Comparison of ENCODE assay signal across 14 mouse cellular contexts in the genomic region with DNA sequence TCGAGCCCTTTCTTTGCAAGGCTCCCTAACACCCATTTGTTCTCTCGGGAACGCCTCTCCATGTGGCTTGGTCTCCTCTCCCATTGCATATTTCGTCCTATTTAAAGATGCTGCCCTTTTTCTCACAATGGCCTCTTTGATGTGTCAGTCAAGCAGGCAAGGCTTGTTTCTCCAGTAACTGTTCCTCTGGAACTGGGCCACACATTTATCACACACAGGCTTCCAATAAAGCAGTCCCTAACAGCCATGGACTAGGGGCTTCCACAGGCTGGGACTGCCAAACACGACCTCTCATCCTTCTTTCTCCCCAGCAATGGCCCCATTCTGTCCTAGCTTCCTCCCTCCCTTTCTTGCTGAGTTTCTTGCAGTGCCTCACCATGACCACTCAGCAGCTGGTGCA. TPM values are rescaled to one million over a fixed set of nuclear protein-coding genes. Genes with fewer than 3 reads are reported as not detected.
A peak's percentile ranks its signal among the peaks of the same experiment; 100 is the strongest.
DNase-seq lines count a peak whose midpoint lies in the region; ATAC-seq and TF ChIP-seq lines count a peak whose summit lies in the region.
"Had no signal": no experiment of that assay in that cellular context is flagged by ENCODE, and none has a peak within 500 bp of the region (broad histone marks: within the 10 kb centered on the region; RNA-seq: fewer than 3 reads in every experiment).

No protein-coding gene starts in this region.

- TF ChIP-seq EP300 in stomach, postnatal 0 days (optimal IDR thresholded peaks at IDR 0.05), result no peak

- no peaks in the 10 kb centered on the region for H3K9me3 ChIP-seq in stomach, embryonic 16.5 days (replicated peaks; ENCODE audit: control insufficient read depth, low read length)
- H3K9me3 ChIP-seq in stomach, postnatal 0 days (ENCODE audit: control insufficient read depth, low read length), result no peaks in the 10 kb centered on the region
- no peaks in the 10 kb centered on the region for H3K9me3 ChIP-seq in midbrain, embryonic 13.5 days
- H3K9me3 ChIP-seq: lung, embryonic 15.5 days had no signal

- DNase-seq in embryo, embryonic 10.5 days (ENCODE audit: low spot score), result peak; percentile 48
- DNase-seq in embryo, embryonic 9.5 days (ENCODE audit: extremely low spot score), result no peak
- no peak for DNase-seq in stomach, postnatal 0 days (ENCODE audit: low spot score)
- DNase-seq in lung, adult 18-20 months, result no peak
- no peak for DNase-seq in urinary bladder, postnatal 10 days (ENCODE audit: low spot score)
- DNase-seq: cerebellum, postnatal 25 days; heart, adult 11 months had no signal

- H3K27me3 ChIP-seq in stomach, embryonic 16.5 days (ENCODE audit: control insufficient read depth, insufficient read depth, low read length), result no peaks in the 10 kb centered on the region
- H3K27me3 ChIP-seq in stomach, postnatal 0 days (ENCODE audit: control insufficient read depth, insufficient read depth, low read length), result no peaks in the 10 kb centered on the region
- no peaks in the 10 kb centered on the region for H3K27me3 ChIP-seq in midbrain, embryonic 13.5 days
- H3K27me3 ChIP-seq: lung, embryonic 15.5 days had no signal

- WGBS in stomach, embryonic 16.5 days, result 29% methylated on average over 5 of the region's 5 CpGs
- 40% methylated on average over 5 of the region's 5 CpGs for WGBS in stomach, postnatal 0 days
- WGBS in midbrain, embryonic 13.5 days, result 14% methylated on average over 5 of the region's 5 CpGs

- no peak for TF ChIP-seq CTCF in stomach, postnatal 0 days (IDR thresholded peaks at IDR 0.05; ENCODE audit: low read depth)

- 0 out of 2 replicates have a peak overlapping the region, but pooled peaks have one; percentile 19 for H3K27ac ChIP-seq in stomach, embryonic 16.5 days (ENCODE audit: low read length)
- H3K27ac ChIP-seq in stomach, postnatal 0 days (replicated peaks), result no peak overlapping the region
- peak overlapping the region; percentile 71 for H3K27ac ChIP-seq in midbrain, embryonic 13.5 days
- H3K27ac ChIP-seq: lung, embryonic 15.5 days had no signal

- no peak overlapping the region for H3K4me2 ChIP-seq in stomach, embryonic 16.5 days (ENCODE audit: low read depth, low read length)
- H3K4me2 ChIP-seq in stomach, postnatal 0 days (replicated peaks; ENCODE audit: low read depth), result no peak overlapping the region
- H3K4me2 ChIP-seq in midbrain, embryonic 13.5 days (replicated peaks), result no peak overlapping the region
- H3K4me2 ChIP-seq: lung, embryonic 15.5 days had no signal

- peaks cover 11% of the 10 kb centered on the region for H3K36me3 ChIP-seq in stomach, embryonic 16.5 days (ENCODE audit: control insufficient read depth, insufficient read depth, low read length)
- H3K36me3 ChIP-seq in stomach, postnatal 0 days (ENCODE audit: control insufficient read depth, insufficient read depth, low read length), result peaks cover 12% of the 10 kb centered on the region
- peaks cover 26% of the 10 kb centered on the region for H3K36me3 ChIP-seq in midbrain, embryonic 13.5 days

- no peak overlapping the region for H3K4me3 ChIP-seq in stomach, embryonic 16.5 days (replicated peaks; ENCODE audit: low read length)
- no peak overlapping the region for H3K4me3 ChIP-seq in stomach, postnatal 0 days (ENCODE audit: low read depth, low read length)
- H3K4me3 ChIP-seq in midbrain, embryonic 13.5 days (replicated peaks), result no peak overlapping the region
- H3K4me3 ChIP-seq: lung, embryonic 15.5 days had no signal

- ATAC-seq in stomach, embryonic 16.5 days (ENCODE audit: insufficient read depth, low FRiP score), result no peak
- ATAC-seq in stomach, postnatal 0 days (ENCODE audit: low FRiP score, low TSS enrichment), result no peak
- ATAC-seq in midbrain, embryonic 13.5 days, result peak; percentile 10; the same call in 1 of the 2 replicates
- ATAC-seq in frontal cortex, adult (ENCODE audit: low TSS enrichment), result no peak

- no peak overlapping the region for H3K9ac ChIP-seq in stomach, embryonic 16.5 days (ENCODE audit: low read length)
- no peak overlapping the region; the same call in 1 of the 2 replicates for H3K9ac ChIP-seq in stomach, postnatal 0 days (ENCODE audit: low read length)
- peak overlapping the region; percentile 16; the same call in 1 of the 2 replicates for H3K9ac ChIP-seq in midbrain, embryonic 13.5 days (replicated peaks)
- H3K9ac ChIP-seq: lung, embryonic 15.5 days had no signal

- peaks cover 8% of the 10 kb centered on the region for H3K4me1 ChIP-seq in stomach, embryonic 16.5 days (ENCODE audit: control insufficient read depth, insufficient read depth, low read length)
- no peaks in the 10 kb centered on the region for H3K4me1 ChIP-seq in stomach, postnatal 0 days (replicated peaks; ENCODE audit: control insufficient read depth, insufficient read depth)
- H3K4me1 ChIP-seq in midbrain, embryonic 13.5 days (replicated peaks), result peaks cover 21% of the 10 kb centered on the region

RNA-seq across cellular contexts. Expression of a gene that starts 3.4 kb away (rescaled TPM):
- polyA plus RNA-seq in stomach, embryonic 16.5 days (2015; fragmentation: Nextera tagmentation; extraction: Ambion mirVana), result 63.1 and 63.4 TPM in 2 replicates
- 40.6 and 43.9 TPM in 2 replicates for polyA plus RNA-seq in stomach, postnatal 0 days (2015; fragmentation: Nextera tagmentation; extraction: Ambion mirVana)
- polyA plus RNA-seq in midbrain, embryonic 13.5 days (2015; fragmentation: Nextera tagmentation; extraction: Ambion mirVana), result 223 and 227 TPM in 2 replicates

RNA-seq across cellular contexts. Expression of a gene that starts 8.3 kb away (rescaled TPM):
- not detected in 2 replicates for polyA plus RNA-seq in stomach, embryonic 16.5 days (2015; fragmentation: Nextera tagmentation; extraction: Ambion mirVana)
- not detected in 2 replicates for polyA plus RNA-seq in stomach, postnatal 0 days (2015; fragmentation: Nextera tagmentation; extraction: Ambion mirVana)
- polyA plus RNA-seq in midbrain, embryonic 13.5 days (2015; fragmentation: Nextera tagmentation; extraction: Ambion mirVana), result not detected in 2 replicates
- polyA plus RNA-seq: intestine, embryonic 14.5 days; limb, embryonic 11.5 days; lung, embryonic 15.5 days; neural tube, embryonic 14.5 days had no signal

RNA-seq across cellular contexts. Expression of a gene that starts 9.8 kb away (rescaled TPM):
- polyA plus RNA-seq in stomach, embryonic 16.5 days (2015; fragmentation: Nextera tagmentation; extraction: Ambion mirVana), result 734 and 881 TPM in 2 replicates
- 828 and 879 TPM in 2 replicates for polyA plus RNA-seq in stomach, postnatal 0 days (2015; fragmentation: Nextera tagmentation; extraction: Ambion mirVana)
- 570 and 610 TPM in 2 replicates for polyA plus RNA-seq in midbrain, embryonic 13.5 days (2015; fragmentation: Nextera tagmentation; extraction: Ambion mirVana)

RNA-seq across cellular contexts. Expression of a gene that starts 28.6 kb away (rescaled TPM):
- polyA plus RNA-seq in stomach, embryonic 16.5 days (2015; fragmentation: Nextera tagmentation; extraction: Ambion mirVana), result 1.2 and 1.6 TPM in 2 replicates
- 1.2 and 1.4 TPM in 2 replicates for polyA plus RNA-seq in stomach, postnatal 0 days (2015; fragmentation: Nextera tagmentation; extraction: Ambion mirVana)
- polyA plus RNA-seq in midbrain, embryonic 13.5 days (2015; fragmentation: Nextera tagmentation; extraction: Ambion mirVana), result 19.9 and 23.6 TPM in 2 replicates
